Mouse (Mus musculus) limb, embryonic 10.5 days (tissue): ENCODE data around the gene Zmym5. TPM values are rescaled to one million over a fixed set of nuclear protein-coding genes. Genes with fewer than 3 reads are reported as not detected.
"Not testable (repeated sequence)": the region's sequence is repeated elsewhere in the genome, so short reads cannot be mapped to it uniquely, and the experiment has no call there.

Experiments used
- DNase-seq: peaks from one replicate; pipeline ENCODE4 v3.0.0-alpha.2; 2017; ENCODE audit warnings: low spot score
- H3K27ac ChIP-seq: fragments of 300-500 bp; sonication (generic); 2 replicates; pipeline ENCODE4 v1.5.1; 2016; ENCODE audit warnings: mild to moderate bottlenecking
- H3K27me3 ChIP-seq: fragments of 300-500 bp; sonication (generic); 2 replicates; pipeline ENCODE4 v1.6.1; 2016; ENCODE audit warnings: low read depth, mild to moderate bottlenecking; ENCODE audit not compliant: poor library complexity, severe bottlenecking
- H3K36me3 ChIP-seq: fragments of 300-500 bp; sonication (generic); 2 replicates; pipeline ENCODE4 v1.6.1; 2016; ENCODE audit warnings: mild to moderate bottlenecking, moderate library complexity
- H3K4me1 ChIP-seq: fragments of 300-500 bp; sonication (generic); 2 replicates; pipeline ENCODE4 v1.6.1; 2016
- H3K4me3 ChIP-seq: fragments of 300-500 bp; sonication (generic); 2 replicates; pipeline ENCODE4 v1.5.1; 2016; ENCODE audit warnings: mild to moderate bottlenecking, moderate library complexity
- H3K9me3 ChIP-seq: fragments of 300-500 bp; sonication (generic); replicated peaks from 2 replicates; pipeline ENCODE4 v1.6.1; 2016; ENCODE audit warnings: mild to moderate bottlenecking
- WGBS: fragments of 180-500 bp; shearing (Covaris S2); methylation state at CpG from one replicate; pipeline ENCODE4 v1.1.7; 2016; 5-methylcytosine and 5-hydroxymethylcytosine counted together
- polyA plus RNA-seq: library from polyadenylated mRNA; unstranded; fragments of >200 nt; fragmentation: Nextera tagmentation; extraction: Ambion mirVana; gene quantifications from 2 replicates; pipeline ENCODE4 v1.2.1, GENCODE M21; 2016

The Zmym5 gene
- 22.0 and 27.9 TPM in 2 replicates for polyA plus RNA-seq

GRCm38 (mm10) chr14:56811701-56812339, at the start of gene Zmym5:
Gene Zmym5 (minus strand): TSS chr14:56811716.
- DNase-seq = peak; percentile 94
- Histone ChIP-seq H3K36me3 (peaks cover 20% of the 10 kb centered on the region), H3K4me3 (peak within 1 kb of the TSS; percentile 75), H3K4me1 (peaks cover 17% of the 10 kb centered on the region), H3K27ac (peak within 1 kb of the TSS; percentile 96)
- under 1% methylated on average over 29 of the region's 72 CpGs for WGBS
- not testable (repeated sequence) for H3K9me3 ChIP-seq, H3K27me3 ChIP-seq

- Histone ChIP-seq H3K4me3 (no peak overlapping the region), H3K4me1 (no peaks in the 10 kb centered on the region; the same call in 1 of the 2 replicates), H3K27ac (no peak overlapping the region), H3K36me3 (no peaks in the 10 kb centered on the region), H3K9me3 (peaks cover 11% of the 10 kb centered on the region; the same call in 1 of the 2 replicates), H3K27me3 (no peaks in the 10 kb centered on the region)
- DNase-seq = no peak
- WGBS = 78% methylated on average over 2 of the region's 2 CpGs
Observed at GRCm38 (mm10) chr14:56849681-56850080, 38.2 kb upstream of the Zmym5 start.

GRCm38 (mm10) chr14:56848322-56848721, 36.8 kb upstream of the Zmym5 start:
- no peak for DNase-seq
- Histone ChIP-seq H3K4me1 (peaks cover 8% of the 10 kb centered on the region), H3K27ac (no peak overlapping the region), H3K9me3 (peaks cover 4% of the 10 kb centered on the region; the same call in 1 of the 2 replicates), H3K36me3 (no peaks in the 10 kb centered on the region), H3K27me3 (no peaks in the 10 kb centered on the region), H3K4me3 (no peak overlapping the region)
- WGBS = 77% methylated on average over 2 of the region's 2 CpGs

GRCm38 (mm10) chr14:56844507-56844906, 33.0 kb upstream of the Zmym5 start:
- Histone ChIP-seq H3K4me3 (no peak overlapping the region), H3K27ac (peak overlapping the region; percentile 5; the same call in 1 of the 2 replicates), H3K4me1 (peaks cover 8% of the 10 kb centered on the region), H3K27me3 (no peaks in the 10 kb centered on the region), H3K9me3 (no peaks in the 10 kb centered on the region), H3K36me3 (no peaks in the 10 kb centered on the region)
- 60% methylated on average over 2 of the region's 2 CpGs for WGBS
- DNase-seq = no peak

GRCm38 (mm10) chr14:56844033-56844432, 32.5 kb upstream of the Zmym5 start:
- no peaks in the 10 kb centered on the region for H3K27me3 ChIP-seq
- WGBS = 48% methylated on average over 4 of the region's 4 CpGs
- peaks cover 8% of the 10 kb centered on the region for H3K4me1 ChIP-seq
- H3K27ac ChIP-seq = peak overlapping the region; percentile 5; the same call in 1 of the 2 replicates
- H3K4me3 ChIP-seq = no peak overlapping the region
- H3K36me3 ChIP-seq = no peaks in the 10 kb centered on the region
- H3K9me3 ChIP-seq = no peaks in the 10 kb centered on the region
- DNase-seq = no peak

GRCm38 (mm10) chr14:56834576-56834975, 23.1 kb upstream of the Zmym5 start:
- H3K27ac ChIP-seq, H3K4me1 ChIP-seq, H3K4me3 ChIP-seq, H3K36me3 ChIP-seq, H3K9me3 ChIP-seq, H3K27me3 ChIP-seq, DNase-seq: not testable (repeated sequence)
- WGBS = 81% methylated on average over 5 of the region's 5 CpGs

GRCm38 (mm10) chr14:56833211-56833610, 21.7 kb upstream of the Zmym5 start:
- WGBS = 83% methylated on average over 10 of the region's 10 CpGs
- not testable (repeated sequence) for H3K9me3 ChIP-seq, H3K27ac ChIP-seq

GRCm38 (mm10) chr14:56832563-56833113, 21.1 kb upstream of the Zmym5 start:
- Histone ChIP-seq H3K27me3 (no peaks in the 10 kb centered on the region), H3K4me3 (no peak overlapping the region), H3K9me3 (no peaks in the 10 kb centered on the region), H3K4me1 (no peaks in the 10 kb centered on the region), H3K27ac (no peak overlapping the region), H3K36me3 (no peaks in the 10 kb centered on the region)
- DNase-seq = no peak
- WGBS = 88% methylated on average over 1 of the region's 1 CpGs

More at GRCm38 (mm10) chr14:56833211-56833610, 21.7 kb upstream of the Zmym5 start:
- not testable (repeated sequence) for H3K27me3 ChIP-seq, H3K4me3 ChIP-seq, DNase-seq, H3K36me3 ChIP-seq, H3K4me1 ChIP-seq

GRCm38 (mm10) chr14:56832147-56832546, 20.6 kb upstream of the Zmym5 start:
- whole genome bisulfite sequencing = 95% methylated on average over 3 of the region's 3 CpGs
- H3K9me3 ChIP-seq = no peaks in the 10 kb centered on the region
- H3K4me3 ChIP-seq = no peak overlapping the region
- H3K36me3 ChIP-seq = no peaks in the 10 kb centered on the region
- H3K27me3 ChIP-seq = no peaks in the 10 kb centered on the region
- no peak overlapping the region for H3K27ac ChIP-seq
- no peak for DNase-seq
- no peaks in the 10 kb centered on the region for H3K4me1 ChIP-seq

- no peaks in the 10 kb centered on the region for H3K9me3 ChIP-seq
- no peaks in the 10 kb centered on the region for H3K27me3 ChIP-seq
- H3K36me3 ChIP-seq = no peaks in the 10 kb centered on the region
- H3K4me1 ChIP-seq = no peaks in the 10 kb centered on the region
- no peak overlapping the region for H3K4me3 ChIP-seq
- DNase-seq = no peak
- no peak overlapping the region for H3K27ac ChIP-seq
Observed at GRCm38 (mm10) chr14:56830491-56831045, 19.1 kb upstream of the Zmym5 start.

GRCm38 (mm10) chr14:56824562-56824961, 13.0 kb upstream of the Zmym5 start:
- no peak overlapping the region for H3K27ac ChIP-seq
- no peaks in the 10 kb centered on the region for H3K27me3 ChIP-seq
- no peaks in the 10 kb centered on the region for H3K36me3 ChIP-seq
- H3K4me1 ChIP-seq = no peaks in the 10 kb centered on the region
- H3K9me3 ChIP-seq = no peaks in the 10 kb centered on the region
- DNase-seq = no peak
- no peak overlapping the region for H3K4me3 ChIP-seq

- 12% methylated on average over 11 of the region's 11 CpGs for WGBS
- DNase-seq = peak; percentile 41
- Histone ChIP-seq H3K27me3 (no peaks in the 10 kb centered on the region), H3K4me1 (peaks cover 19% of the 10 kb centered on the region), H3K27ac (peak overlapping the region; percentile 64), H3K9me3 (no peaks in the 10 kb centered on the region), H3K36me3 (no peaks in the 10 kb centered on the region), H3K4me3 (peak overlapping the region; percentile 27)
Observed at GRCm38 (mm10) chr14:56817616-56818015, 6.1 kb upstream of the Zmym5 start.

- H3K27ac ChIP-seq = 0 out of 2 replicates have a peak overlapping the region, but pooled peaks have one; percentile 64
- WGBS = 67% methylated on average over 4 of the region's 4 CpGs
Observed at GRCm38 (mm10) chr14:56817131-56817530, 5.6 kb upstream of the Zmym5 start.

More at GRCm38 (mm10) chr14:56817131-56817530, 5.6 kb upstream of the Zmym5 start:
- no peaks in the 10 kb centered on the region for H3K9me3 ChIP-seq
- no peaks in the 10 kb centered on the region for H3K36me3 ChIP-seq
- no peak for DNase-seq
- peaks cover 21% of the 10 kb centered on the region for H3K4me1 ChIP-seq
- no peaks in the 10 kb centered on the region for H3K27me3 ChIP-seq
- no peak overlapping the region for H3K4me3 ChIP-seq
